Mouse (Mus musculus) liver, embryonic 14.5 days (tissue): Measurements from ENCODE around the gene Gm16181.

ENCODE experiments used
- CTCF ChIP-seq: IDR thresholded peaks from 2 replicates; pipeline ENCODE4 v1.5.1; 2016; ENCODE audit warnings: antibody characterized with exemption, low read depth, control low read depth
- EP300 ChIP-seq: IDR thresholded peaks from 2 replicates; pipeline ENCODE4 v1.6.1; 2016; ENCODE audit warnings: antibody characterized with exemption, low read depth

DNA sequence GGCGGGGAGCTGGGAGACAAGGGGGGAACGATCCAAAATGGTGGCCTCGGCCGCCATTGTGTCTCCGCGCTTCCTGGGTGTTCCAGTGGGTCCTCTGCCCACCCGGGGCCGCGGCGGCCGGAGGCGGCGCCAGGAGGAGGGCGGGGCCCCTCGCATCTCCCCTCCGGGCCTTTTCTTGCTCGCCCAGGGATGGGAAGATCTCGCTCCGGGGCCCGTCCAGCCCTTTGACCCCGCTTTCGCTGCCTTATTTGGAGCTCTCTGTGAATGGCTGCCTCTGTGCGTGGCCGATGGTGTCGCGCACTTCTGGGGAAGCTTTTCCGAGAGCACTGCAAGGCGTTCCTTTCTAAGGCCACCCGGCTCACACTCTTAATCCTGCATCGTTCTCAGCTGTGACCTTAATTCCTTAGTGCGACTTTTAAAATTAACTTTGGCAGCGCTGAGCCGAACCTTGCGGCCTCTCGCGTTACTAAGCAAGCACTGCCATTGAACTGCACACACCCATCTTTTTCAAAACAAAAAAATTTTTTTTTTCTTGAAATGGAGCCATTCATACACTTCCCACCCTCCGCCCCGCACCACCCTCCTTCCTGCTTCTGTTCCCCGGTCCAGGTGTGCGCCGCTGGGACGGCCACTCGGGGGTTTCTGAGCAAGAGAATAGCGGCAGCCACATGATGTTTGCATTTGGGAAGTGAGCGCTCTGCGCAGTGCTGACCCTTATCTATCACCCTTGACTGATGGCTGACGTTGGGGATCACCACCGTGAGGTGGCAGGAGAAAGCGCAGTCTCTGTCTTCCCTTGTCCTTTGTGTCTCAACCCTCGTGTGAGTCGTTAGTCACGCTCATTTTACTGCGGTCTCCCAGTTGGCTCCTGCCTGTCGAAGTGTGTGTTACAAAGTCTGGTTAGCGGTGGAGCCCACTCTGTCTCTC lies 21.6 kb downstream of the Gm16181 start:
- TF ChIP-seq CTCF (peak; percentile 67), EP300 (no peak)
